9 mouse cellular contexts compared by ENCODE assay signal in genomic region chr12:110398351-110398750, GRCm38 (mm10). TPM values are rescaled to one million over a fixed set of nuclear protein-coding genes. Genes with fewer than 3 reads are reported as not detected.
DNase-seq lines count a peak whose midpoint lies in the region; ATAC-seq and TF ChIP-seq lines count a peak whose summit lies in the region.
"Had no signal": no experiment of that assay in that cellular context is flagged by ENCODE, and none has a peak within 500 bp of the region (broad histone marks: within the 10 kb centered on the region; RNA-seq: fewer than 3 reads in every experiment).

No protein-coding gene starts in this region.

- H3K9ac ChIP-seq in heart, postnatal 0 days (replicated peaks; ENCODE audit: low read depth, low read length) = no peak overlapping the region
- H3K9ac ChIP-seq in heart, embryonic 11.5 days (ENCODE audit: low read depth, low read length) = no peak overlapping the region

- no peaks in the 10 kb centered on the region for H3K4me1 ChIP-seq in heart, postnatal 0 days (ENCODE audit: control insufficient read depth, insufficient read depth)
- no peaks in the 10 kb centered on the region for H3K4me1 ChIP-seq in heart, embryonic 11.5 days (ENCODE audit: control insufficient read depth, insufficient read depth, low read length)

- no peak overlapping the region for H3K4me2 ChIP-seq in heart, postnatal 0 days (ENCODE audit: low read depth, low read length)
- no peak overlapping the region for H3K4me2 ChIP-seq in heart, embryonic 11.5 days

- intact Hi-C loops in gastrocnemius, postnatal 14 days (cut with DNase I; ENCODE audit: low total_unique reads) = no loop called here

- H3K4me3 ChIP-seq in heart, postnatal 0 days (ENCODE audit: low read depth, low read length) = no peak overlapping the region
- H3K4me3 ChIP-seq in heart, embryonic 11.5 days (ENCODE audit: low read depth, low read length) = no peak overlapping the region

- TF ChIP-seq CTCF in heart, postnatal 0 days (IDR thresholded peaks at IDR 0.05; ENCODE audit: low read depth) = peak; percentile 73

- 0 out of 2 replicates have a peak, but pooled peaks cover 5% of the 10 kb centered on the region for H3K9me3 ChIP-seq in heart, postnatal 0 days (replicated peaks; ENCODE audit: control insufficient read depth, low read length)
- no peaks in the 10 kb centered on the region for H3K9me3 ChIP-seq in heart, embryonic 11.5 days (replicated peaks; ENCODE audit: control insufficient read depth, low read length)

- no peaks in the 10 kb centered on the region for H3K36me3 ChIP-seq in heart, postnatal 0 days (replicated peaks; ENCODE audit: control insufficient read depth, insufficient read depth, low read length)
- no peaks in the 10 kb centered on the region for H3K36me3 ChIP-seq in heart, embryonic 11.5 days (ENCODE audit: control insufficient read depth, insufficient read depth, low read length)

- H3K27me3 ChIP-seq in heart, postnatal 0 days (ENCODE audit: control insufficient read depth, insufficient read depth, low read length) = no peaks in the 10 kb centered on the region
- no peaks in the 10 kb centered on the region for H3K27me3 ChIP-seq in heart, embryonic 11.5 days (ENCODE audit: control insufficient read depth, insufficient read depth, low read length)

- no peak overlapping the region for H3K27ac ChIP-seq in heart, postnatal 0 days (ENCODE audit: low read depth)
- no peak overlapping the region for H3K27ac ChIP-seq in heart, embryonic 11.5 days (ENCODE audit: low read depth, low read length)
- H3K27ac ChIP-seq: macrophage had no signal

- peak; percentile 14 for DNase-seq in heart, postnatal 0 days (ENCODE audit: low spot score)
- peak; percentile 70 for DNase-seq in Muller cell, postnatal 12 days (ENCODE audit: inconsistent ontology term)
- peak; percentile 89 to 90 for DNase-seq in cerebellum, postnatal 10 days
- DNase-seq in gastrocnemius, postnatal 14 days = peak; percentile 67
- DNase-seq in layer of hippocampus, postnatal 25 days (ENCODE audit: extremely low spot score in 1 of 2, low spot score in 1 of 2) = peak; percentile 80 to 93
- peak; percentile 55 to 81 for DNase-seq in spleen, postnatal 4 days (ENCODE audit: low spot score in 2 of 2)

- ATAC-seq in heart, postnatal 0 days (ENCODE audit: insufficient read depth, low read depth) = no peak
- no peak for ATAC-seq in heart, embryonic 11.5 days (replicated peaks; ENCODE audit: insufficient number of reproducible peaks, low FRiP score, low TSS enrichment)
- ATAC-seq in megakaryocyte-erythroid progenitor cell, adult 5-6 weeks (replicated peaks; ENCODE audit: low FRiP score, low TSS enrichment, poor library complexity, severe bottlenecking) = peak; percentile 77; the same call in 1 of the 2 replicates

- TF ChIP-seq EP300 in heart, postnatal 0 days (IDR thresholded peaks at IDR 0.05; ENCODE audit: low read depth) = no peak

- WGBS in heart, postnatal 0 days = 33% methylated on average over 8 of the region's 8 CpGs
- WGBS in heart, embryonic 11.5 days (ENCODE audit: insufficient replicate concordance) = 32% methylated on average over 8 of the region's 8 CpGs

RNA-seq across cellular contexts. Expression of gene Ppp2r5c, which starts 48.6 kb away (rescaled TPM):
- total RNA-seq in heart, postnatal 0 days (2014; rRNA removed; ENCODE audit: low replicate concordance) = 103 and 104 TPM in 2 replicates
- 108 and 118 TPM in 2 replicates for polyA plus RNA-seq in heart, postnatal 0 days (2015; fragmentation: Nextera tagmentation; extraction: Ambion mirVana)
- 137 and 139 TPM in 2 replicates for polyA plus RNA-seq in heart, embryonic 11.5 days (2014; fragmentation: Nextera tagmentation; extraction: Ambion mirVana)
- total RNA-seq in gastrocnemius, postnatal 14 days (2021) = 10 to 100 TPM; 60.2 to 61.9 TPM
- 100 to 1,000 TPM; 242 to 246 TPM for total RNA-seq in layer of hippocampus, postnatal 25 days (2021)
- total RNA-seq in megakaryocyte-erythroid progenitor cell, adult 5-6 weeks (2014; fragmentation: Nextera tagmentation) = 99.2 and 117 TPM in 2 replicates
- total RNA-seq in megakaryocyte-erythroid progenitor cell, adult 5-6 weeks (2017) = 223 and 234 TPM in 2 replicates

Comparison
In these comparisons a context has a peak if more than half of its experiments do, and no peak if none do; other contexts are left out.
1. DNase-seq: peak in every context shown above with its lines; median percentile 90 in cerebellum, postnatal 10 days; 86 in layer of hippocampus, postnatal 25 days; 70 in Muller cell, postnatal 12 days; 68 in spleen, postnatal 4 days; 67 in gastrocnemius, postnatal 14 days; 14 in heart, postnatal 0 days.